Mouse (Mus musculus) layer of hippocampus, adult 8-10 months (tissue): ENCODE data around the gene Actr5. TPM values are rescaled to one million over a fixed set of nuclear protein-coding genes. Genes with fewer than 3 reads are reported as not detected.

Source experiments
- DNase-seq, 2 experiments: peaks; one replicate each; pipeline ENCODE4 v3.0.0; 2022; ENCODE audit warnings: low spot score in 2 of 2
- total RNA-seq, 4 experiments: library from RNA; stranded (reverse); gene quantifications; 2 replicates each; pipeline ENCODE4 v1.2.4; 2022

Actr5 gene
- total RNA-seq, result 10 to 100 TPM; 14.3 to 15.1 (median 14.7) TPM

DNA sequence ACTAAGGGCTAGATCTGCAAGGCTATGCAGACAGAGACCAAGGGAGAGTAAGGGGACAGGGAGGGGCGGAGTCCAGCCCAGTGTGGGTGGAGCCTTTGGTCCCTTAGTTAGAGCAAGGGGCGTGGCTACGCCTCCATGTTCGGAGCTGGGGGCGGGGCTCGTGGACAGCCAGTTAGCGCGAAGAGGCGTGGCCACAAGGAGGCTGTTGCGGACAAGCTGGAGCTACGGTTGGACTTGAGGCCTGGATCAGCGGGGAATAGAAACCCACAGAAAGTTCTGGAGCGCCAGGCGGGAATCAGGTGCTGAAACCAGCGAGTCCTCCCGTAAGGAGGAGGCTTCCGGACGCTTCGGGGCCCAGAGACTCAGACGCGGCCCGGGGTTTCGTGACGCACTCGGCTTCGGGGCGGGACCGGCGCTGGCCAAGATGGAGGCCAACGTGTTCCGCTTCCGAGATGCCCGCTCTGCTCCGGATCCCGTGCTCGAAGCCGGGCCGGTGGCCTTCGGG lies at the start of gene Actr5:
Gene Actr5 (plus strand): TSS at position 171 of the 505 bp plus-strand sequence.
- peak; percentile 89 to 90 for DNase-seq

DNA sequence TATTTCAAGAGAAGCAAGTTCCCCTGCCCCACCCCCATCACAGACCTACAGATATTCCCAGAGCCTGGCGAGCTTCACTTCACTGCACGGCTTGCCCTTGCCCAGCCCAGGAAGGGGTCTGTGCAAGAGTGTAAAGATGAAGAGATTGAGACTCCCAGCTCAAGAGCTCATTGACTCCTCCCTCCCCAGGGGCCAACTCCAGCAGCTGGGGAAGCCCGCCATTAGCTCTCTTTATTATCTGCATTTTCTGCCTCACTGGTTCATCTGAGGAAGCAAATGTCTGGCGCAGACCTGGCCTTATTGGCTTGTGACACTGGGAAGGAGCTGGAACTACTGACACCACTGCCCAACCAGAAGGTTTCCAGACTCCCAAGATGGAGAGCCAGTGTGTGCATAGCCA lies 44.7 kb upstream of the Actr5 start:
- no peak for DNase-seq

DNA sequence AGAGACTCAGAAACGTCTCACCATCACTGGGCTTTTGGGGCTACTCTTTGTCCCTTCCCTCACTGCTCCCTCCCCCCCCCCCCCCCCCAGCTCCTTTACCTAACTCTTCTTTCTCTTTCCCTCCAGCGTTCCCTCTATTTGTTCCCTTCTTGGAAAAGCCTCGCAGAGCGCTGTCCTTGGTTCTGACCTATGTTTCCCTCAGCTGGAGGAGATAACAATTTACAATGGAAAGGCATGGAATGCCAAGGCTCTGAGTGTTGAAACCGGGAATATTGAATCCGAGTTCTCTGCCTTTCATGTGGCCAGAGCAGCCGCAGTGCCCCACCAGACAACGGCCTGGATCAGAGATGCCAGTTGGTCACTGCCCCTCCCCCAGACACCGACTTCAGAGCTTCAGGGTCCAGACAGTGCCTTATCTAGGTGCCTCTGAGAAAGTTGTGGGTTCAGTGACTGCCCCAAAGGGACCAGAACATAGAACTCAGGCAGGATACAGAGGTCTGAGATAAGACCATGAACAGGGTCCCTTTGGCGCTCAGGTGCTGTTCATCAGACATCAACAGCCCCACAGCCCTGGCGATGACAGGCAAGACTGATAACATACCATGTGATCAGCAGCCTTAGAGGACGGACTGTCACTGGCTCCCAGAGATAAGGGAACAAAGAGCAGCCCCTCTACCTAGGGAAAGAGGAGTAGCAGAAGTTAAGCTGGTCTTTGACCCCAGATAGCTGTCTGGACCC lies 39.9 kb upstream of the Actr5 start:
- no peak for DNase-seq

DNA sequence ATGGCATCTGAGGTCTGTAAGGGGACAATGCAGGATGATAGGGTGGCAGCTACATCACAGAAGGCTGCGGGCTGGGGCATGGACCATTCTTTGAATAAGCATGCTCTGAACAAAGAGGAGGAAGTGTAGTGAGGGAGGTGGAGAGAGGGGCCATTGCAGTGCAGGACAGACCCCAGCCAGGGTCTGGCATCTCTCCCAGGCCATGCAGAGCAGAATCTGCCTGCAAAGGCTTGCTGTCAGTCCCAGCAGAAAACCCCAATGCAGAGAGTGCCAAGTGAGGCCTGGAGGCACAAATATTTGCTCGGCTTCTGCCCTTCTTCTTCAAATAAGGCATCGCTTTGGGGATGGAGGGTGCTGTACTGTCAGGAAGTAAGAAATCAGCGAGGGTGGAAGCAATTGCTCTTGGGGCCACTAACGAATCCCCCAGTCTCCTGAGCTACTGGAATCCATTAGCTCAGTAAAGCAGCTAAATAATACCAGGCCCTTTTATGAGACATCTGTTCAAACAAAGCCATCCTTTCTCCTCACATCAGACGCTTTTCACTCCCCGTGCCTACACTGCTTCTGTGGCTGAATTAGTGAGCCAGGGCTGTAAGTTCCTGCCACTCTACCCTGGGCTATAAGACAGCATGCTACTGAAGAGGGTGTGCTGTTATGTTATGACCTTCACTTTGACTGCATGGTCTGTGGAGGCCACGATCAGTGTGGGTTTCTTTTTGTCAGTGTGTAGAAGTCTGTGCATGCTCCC lies 36.0 kb upstream of the Actr5 start:
- no peak for DNase-seq

DNA sequence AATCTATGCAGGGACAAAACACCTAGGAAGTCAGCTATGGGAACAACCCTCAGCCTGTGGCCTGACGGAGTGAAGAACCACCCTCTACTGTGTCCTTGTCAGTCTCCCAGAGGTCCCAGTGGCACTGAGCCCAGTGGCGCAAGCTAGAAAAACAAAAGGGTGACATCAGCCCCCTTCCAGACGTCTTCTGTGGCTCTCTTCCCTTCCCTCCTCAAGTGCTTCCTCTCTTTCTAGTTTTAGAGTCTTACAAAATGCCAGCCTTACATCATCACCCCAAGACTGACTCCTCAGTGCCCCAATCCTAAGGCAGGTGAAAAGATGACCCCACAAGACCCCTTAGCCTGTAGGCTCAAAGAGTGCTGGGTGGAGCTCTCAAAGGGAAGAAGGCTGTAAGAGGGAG lies 34.2 kb upstream of the Actr5 start:
- DNase-seq, result no peak

DNA sequence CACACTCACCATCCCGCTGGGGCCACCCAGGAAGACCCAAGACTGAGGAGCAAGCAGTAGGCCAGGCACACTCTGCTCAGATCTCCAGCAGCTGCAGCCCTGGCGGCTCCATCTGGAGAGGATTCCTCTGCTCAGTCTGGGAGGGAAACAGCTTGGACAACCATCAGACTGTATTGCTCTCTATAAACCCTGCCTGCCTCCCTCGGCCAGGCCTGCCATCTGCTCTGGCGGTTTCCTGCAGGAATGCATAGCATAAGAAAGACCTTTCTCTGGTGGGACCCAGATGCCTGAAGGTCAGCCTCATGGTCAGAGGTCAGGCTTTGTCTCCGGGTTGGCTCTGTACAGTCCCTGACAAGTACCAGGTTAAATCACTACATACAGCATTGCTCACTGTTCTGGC lies 33.4 kb upstream of the Actr5 start:
- no peak for DNase-seq

DNA sequence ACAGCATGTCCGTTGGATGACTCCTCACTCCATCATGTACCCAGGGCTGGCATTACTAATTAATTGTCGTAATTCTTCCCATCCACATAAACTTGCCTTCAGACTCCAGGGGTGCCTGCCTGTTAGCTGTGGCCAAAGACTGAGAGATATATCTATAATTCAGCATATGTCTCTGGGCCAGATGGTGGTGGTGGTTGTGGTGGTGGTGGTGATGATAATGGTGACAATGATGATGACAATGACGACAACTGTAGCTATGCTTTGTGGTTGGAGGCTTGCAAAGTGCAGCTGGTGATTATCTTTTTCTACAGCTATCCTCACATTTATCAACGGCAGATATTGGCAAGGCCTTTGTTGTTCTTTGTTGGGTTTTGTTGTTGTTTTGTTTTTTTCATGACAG lies 31.3 kb upstream of the Actr5 start:
- DNase-seq, result no peak

DNA sequence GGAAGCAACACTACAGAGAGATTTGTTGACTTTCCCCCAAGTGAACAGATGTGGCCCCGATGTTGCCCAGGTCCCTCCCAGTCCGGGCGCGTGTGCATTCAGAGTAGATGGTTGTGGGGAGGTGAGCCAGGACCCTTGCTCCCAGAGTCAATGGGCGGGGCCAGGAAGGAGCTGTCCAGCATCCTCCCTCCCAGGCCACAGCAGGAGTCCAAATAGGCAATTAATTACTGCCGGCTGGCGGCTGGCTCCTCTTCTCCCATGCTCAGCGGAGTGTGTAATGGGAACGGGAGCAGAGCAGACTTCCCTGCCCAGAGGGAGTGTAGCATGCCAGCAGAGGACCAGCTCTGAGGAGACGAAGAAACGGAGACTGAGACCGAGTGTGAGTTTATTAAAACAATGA lies 29.6 kb upstream of the Actr5 start:
- no peak for DNase-seq

DNA sequence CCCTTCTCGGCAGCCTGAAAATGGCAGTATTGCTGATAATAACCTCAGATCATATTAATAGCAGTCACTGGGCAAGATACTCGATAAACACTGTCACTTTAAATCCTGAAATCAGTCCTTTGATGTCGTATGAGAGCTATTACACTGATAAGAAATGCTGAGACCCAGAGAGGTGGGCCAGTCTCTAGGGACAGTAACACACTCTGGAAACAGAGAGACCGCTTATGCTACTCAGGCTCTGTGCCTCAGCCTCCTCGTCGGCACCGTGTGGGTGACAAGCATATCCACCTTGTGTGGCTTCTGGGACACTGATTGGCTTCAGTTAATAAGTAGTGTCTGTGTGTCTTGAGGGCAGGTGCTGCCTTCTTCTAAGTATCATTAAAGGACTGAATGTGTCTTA lies 29.1 kb upstream of the Actr5 start:
- DNase-seq, result no peak

DNA sequence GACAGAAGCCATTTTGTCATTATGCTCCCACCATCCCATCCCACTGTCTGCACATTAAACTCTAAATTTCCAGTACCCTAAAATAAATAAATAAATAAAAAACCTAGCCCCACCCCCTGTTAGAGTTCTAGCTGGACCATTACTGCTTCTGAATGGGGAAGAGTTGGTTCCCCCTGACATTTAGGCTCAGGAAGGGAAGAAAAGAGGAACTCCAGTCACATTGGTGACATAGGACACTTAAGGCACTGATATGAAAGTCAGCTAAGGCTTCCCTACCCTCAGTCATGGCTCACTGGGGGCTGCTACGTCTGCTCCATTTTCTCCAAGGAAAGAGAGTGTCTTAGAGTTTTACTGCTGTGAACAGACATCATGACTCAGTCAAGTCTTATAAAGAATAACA lies 27.9 kb upstream of the Actr5 start:
- no peak for DNase-seq

DNA sequence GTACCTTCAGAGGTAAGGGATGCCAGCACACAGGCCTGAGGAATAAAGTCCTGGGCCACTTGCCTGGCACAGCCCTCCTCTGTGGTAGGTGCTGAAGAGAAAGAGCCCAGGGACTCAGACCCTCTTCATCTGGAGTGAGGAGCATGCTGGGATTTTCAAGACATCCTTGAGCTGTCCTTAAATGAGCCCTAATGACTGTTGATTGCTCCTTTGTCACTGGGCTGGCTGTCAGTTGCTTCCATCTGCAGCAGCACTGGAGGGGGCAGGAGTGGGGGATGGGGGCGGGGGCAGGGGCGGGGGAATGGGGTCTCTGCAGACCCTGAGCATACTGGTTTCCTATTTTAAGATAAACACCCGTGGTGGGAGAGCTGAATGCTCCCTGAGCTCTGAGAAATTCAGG lies 24.2 kb upstream of the Actr5 start:
- DNase-seq, result no peak

DNA sequence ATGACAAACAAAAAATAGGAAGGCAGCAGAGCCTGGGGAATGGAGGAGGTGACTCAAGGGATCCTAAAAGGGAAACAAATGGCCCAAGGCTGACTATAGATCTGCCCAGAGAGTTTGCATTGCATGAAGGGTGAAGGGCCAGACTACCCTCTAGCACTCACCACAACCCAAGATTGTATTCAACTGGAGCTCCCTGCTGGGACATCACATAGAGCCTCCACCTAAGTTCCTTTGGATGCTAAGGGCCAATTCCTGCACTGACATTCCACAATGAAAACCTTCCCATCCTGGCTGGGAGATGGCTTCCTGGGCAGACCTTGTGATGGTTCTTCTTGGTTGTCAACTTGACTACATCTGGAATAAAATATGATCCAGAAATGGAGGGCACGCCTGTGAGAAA lies 23.4 kb upstream of the Actr5 start:
- DNase-seq, result no peak

DNA sequence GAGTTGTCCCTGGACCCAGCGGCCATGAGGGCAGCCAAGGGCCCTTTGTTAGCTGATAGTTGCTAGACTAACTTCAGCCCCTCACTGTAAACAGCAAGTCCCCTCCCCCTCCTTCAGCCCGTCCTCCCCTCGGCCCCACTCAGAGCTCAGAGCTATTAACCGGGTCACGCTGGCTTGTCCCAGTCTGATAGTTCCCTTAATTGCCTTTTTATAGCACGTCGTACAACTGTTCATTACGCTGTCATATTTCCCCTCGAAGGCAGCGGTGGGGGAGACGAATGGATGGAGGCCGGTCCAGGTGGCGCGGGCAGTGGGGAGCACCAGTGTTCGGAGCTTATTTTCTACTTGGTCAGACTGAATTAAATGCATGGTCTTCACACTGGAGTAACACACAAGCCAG lies 22.0 kb upstream of the Actr5 start:
- no peak for DNase-seq

DNA sequence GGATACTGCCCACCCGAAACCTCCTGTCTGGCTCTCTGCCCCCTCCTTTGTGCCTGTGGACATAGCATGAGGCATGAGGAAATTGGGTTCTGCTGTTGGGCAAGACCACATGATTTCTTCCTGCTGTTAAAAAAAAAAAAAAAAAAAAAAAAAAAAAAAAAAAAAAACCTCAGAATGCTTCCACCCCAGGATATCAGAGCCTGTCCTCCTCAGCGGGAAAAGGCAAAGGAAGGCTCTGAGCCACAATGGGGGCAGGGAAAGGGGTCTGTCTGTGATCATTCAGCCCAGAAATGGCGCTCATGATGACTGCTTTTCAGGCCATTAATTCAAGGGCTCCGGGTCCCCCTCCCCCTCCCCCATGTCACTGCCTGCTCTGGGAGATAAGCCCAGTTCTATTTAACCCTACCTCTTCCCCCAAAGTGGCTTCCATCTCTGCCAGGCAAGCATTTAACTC lies 18.1 kb upstream of the Actr5 start:
- DNase-seq, result no peak

DNA sequence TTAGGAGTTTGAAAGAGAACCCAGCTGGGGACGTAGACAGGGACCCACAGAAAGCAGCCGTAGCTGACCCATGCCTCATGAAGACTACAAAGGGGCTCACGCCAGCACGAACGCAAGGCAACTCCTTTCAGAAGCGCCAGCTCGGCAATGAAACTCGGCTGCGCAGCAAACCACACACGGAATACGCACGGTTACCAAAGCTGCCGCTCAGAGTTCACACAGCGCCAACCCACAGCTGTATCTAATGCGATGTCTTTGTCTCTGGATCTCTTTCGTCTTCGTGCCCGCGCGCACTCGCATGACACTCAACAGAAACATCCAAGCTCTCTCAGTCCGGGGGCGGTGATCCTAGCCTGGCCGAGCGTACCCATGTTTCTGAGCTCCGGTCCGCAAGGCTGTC lies 15.0 kb upstream of the Actr5 start:
- no peak for DNase-seq

DNA sequence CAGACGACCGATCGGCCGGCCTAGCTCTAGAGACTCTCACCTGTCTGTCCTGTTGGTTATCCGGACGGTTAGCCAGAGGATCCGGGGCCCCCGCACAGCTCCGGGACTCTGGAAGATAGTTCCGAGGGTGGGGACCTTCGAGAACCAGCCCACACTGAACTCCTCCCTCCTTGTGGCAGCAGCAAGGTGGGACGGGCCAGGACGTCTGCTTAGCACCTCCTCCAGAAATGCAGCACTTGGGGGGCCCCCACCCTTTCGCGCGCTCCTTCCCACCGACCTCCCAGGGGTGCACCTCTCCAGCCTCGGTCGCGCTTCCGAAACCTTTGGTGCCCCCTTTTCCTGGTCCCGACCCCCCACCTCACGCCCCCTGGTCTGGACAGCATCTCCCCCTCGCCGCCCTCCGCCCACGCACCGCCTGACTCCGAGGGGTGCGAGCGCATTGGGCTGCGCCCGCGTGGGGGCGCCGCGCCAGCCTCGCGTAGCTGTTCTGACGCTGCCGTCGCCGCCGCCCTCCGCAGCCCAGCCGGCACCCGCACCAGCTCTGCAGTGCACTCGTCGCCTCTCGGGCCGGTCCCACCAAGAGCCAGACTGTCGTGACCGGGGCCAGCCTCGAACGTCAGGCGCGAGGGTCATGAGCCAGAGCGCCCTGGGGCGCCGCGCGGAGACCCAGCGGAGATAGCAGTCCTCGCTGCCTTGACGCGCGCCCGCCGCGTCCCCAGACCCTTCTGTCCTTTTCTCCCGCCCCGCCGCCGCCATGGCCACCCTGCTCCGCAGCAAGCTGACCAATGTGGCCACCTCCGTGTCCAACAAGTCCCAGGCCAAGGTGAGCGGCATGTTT lies 14.0 kb upstream of the Actr5 start, which contains the start of gene Slc32a1:
Gene Slc32a1 (plus strand): TSS at position 280 of the 838 bp plus-strand sequence.
- DNase-seq, result no peak

DNA sequence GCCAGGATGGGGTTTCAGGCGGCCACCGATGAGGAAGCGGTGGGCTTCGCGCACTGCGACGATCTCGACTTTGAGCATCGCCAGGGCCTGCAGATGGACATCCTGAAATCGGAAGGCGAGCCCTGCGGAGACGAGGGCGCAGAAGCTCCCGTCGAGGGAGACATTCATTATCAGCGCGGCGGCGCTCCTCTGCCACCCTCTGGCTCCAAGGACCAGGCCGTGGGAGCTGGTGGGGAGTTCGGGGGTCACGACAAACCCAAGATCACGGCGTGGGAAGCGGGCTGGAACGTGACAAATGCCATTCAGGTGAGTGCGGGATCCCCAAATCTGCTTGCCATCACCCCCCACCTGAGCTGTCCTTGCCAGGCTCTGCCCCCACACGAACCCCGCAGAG lies 13.4 kb upstream of the Actr5 start:
- DNase-seq, result no peak

DNA sequence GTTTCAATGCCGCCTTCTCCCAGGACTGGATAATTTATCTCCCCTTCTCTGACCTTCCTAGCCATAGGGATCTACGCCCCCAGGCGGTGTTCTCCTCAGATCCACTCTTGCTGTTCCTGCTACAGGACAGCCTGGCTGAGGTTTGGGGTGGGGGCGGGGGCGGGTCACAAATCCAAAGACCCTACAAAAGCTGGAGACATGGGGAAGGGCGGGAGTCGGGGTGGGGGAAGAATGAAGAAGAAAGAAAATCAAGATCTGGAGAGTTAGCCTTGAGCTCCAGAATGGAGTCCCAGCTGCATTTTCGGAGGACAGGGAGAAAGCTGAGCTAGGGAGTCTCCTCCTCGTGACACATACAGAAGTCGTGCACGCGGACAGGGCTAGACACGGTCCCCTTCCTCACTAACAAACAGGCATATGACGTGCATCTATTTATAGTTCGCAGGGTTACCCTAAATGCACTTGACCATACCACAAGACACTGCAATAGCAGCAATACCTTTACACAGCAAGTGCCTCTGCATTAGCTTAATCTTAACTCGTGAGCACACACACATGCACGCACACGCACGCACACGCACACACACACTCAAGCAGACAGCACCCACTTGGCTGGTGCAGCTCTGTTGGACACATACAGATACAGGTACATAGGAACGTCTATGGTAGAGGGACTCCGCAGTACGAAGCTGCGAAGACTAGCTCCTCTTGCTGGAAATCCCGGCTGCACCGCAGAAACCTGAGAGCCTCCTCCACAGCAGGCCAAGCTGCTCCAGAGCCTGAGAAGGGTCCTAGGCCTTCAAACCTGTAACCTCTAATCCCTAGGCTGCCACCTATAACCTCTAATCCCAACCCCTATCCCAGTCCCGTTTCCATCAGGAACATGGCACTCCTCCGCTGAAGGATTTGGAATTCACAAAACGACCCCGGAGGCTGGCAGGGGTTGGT lies 12.7 kb upstream of the Actr5 start:
- no peak for DNase-seq

DNA sequence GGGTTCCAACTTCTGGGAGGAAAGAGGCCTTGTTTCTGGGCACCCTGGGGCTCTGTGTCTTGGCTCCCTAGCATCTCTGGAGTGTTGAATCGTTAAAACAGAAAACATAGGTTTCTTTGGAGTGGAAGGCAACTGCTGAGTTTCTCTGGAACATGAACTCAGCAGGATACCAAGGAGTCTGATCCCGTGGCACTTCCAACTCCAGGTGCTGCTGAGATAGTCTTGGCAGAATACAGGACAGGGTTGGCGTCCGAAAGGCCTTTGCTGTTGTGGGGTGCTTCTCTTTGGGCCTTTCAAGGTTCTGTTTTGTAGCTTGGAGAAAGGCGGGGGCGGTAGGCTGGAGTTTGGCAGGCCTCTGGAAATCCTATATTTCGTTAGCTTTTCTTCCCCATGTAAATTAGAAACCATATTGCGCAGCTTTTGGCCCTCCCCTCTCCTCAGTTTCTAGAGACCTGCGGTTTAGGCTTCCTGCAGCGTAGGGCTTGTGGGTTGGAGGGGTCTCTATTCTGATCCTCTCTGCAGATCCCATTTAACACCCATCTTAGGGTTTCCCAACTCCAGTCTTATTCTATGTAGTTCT lies 11.9 kb upstream of the Actr5 start:
- no peak for DNase-seq
